Mouse (Mus musculus): ENCODE results near the gene Gm13271.
"Not testable (repeated sequence)": the region's sequence is repeated elsewhere in the genome, so short reads cannot be mapped to it uniquely, and the experiment has no call there.

DNA sequence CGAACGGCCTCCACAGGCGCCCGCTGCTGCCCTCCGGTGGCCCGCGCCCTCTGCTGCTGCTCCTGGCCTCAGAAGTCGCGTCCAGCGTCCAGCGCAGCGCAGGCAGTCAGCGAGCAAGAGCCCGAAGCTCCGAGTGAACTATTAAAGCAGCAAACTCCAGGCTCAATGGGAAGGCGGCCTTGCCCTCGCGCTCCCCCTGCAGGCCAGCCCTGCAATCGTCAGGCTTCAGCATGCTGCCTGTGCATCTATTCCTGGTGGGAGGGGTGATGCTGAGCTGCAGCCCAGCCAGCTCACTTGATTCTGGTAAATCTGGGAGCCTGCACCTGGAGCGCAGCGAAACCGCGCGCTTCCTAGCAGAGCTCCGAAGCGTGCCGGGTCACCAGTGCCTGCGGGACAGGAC is 33.7 kb downstream of the Gm13271 start, which contains the start of gene Gm13277:
- TF ChIP-seq POLR2A (IDR thresholded peaks at IDR 0.05; ENCODE audit: insufficient read length, low read depth); USF1 (IDR thresholded peaks at IDR 0.05; ENCODE audit: low read depth); SRF (IDR thresholded peaks at IDR 0.05; ENCODE audit: control insufficient read depth, insufficient read length, low read depth); POLR2AphosphoS2 (IDR thresholded peaks at IDR 0.05; ENCODE audit: insufficient read length, low read depth); E2F4 (IDR thresholded peaks at IDR 0.05; ENCODE audit: insufficient read depth); MAX (IDR thresholded peaks at IDR 0.05; ENCODE audit: low read depth); CEBPB (IDR thresholded peaks at IDR 0.05; ENCODE audit: insufficient read depth, poor library complexity, severe bottlenecking); TCF12 (IDR thresholded peaks at IDR 0.05; ENCODE audit: insufficient read depth, poor library complexity, severe bottlenecking); MYOG (IDR thresholded peaks at IDR 0.05; ENCODE audit: control insufficient read depth in 1 of 3, insufficient read depth in 1 of 3, insufficient read length in 2 of 3, low read depth in 2 of 3); REST (IDR thresholded peaks at IDR 0.05; ENCODE audit: insufficient read depth, insufficient read length); TCF3 (IDR thresholded peaks at IDR 0.05; ENCODE audit: insufficient read length, low read depth); MYOD1 (IDR thresholded peaks at IDR 0.05; ENCODE audit: control insufficient read depth in 1 of 3, insufficient read length in 2 of 3, low read depth in 2 of 3): not testable (repeated sequence)
